Comparison of ENCODE assay signal across 15 mouse cellular contexts in genomic region chr4:132251596-132251995, GRCm38 (mm10). TPM values are rescaled to one million over a fixed set of nuclear protein-coding genes. Genes with fewer than 3 reads are reported as not detected.
"Had no signal": no experiment of that assay in that cellular context is flagged by ENCODE, and none has a peak within 500 bp of the region (broad histone marks: within the 10 kb centered on the region; RNA-seq: fewer than 3 reads in every experiment).

No protein-coding gene starts in this region.

- H3K27me3 ChIP-seq: kidney, embryonic 15.5 days; limb, embryonic 15.5 days; liver, embryonic 12.5 days; lung, embryonic 15.5 days; midbrain, embryonic 12.5 days had no signal

- H3K4me2 ChIP-seq: kidney, embryonic 15.5 days; limb, embryonic 15.5 days; liver, embryonic 12.5 days; lung, embryonic 15.5 days; midbrain, embryonic 12.5 days had no signal

- H3K9me3 ChIP-seq: kidney, embryonic 15.5 days; limb, embryonic 15.5 days; liver, embryonic 12.5 days; lung, embryonic 15.5 days; midbrain, embryonic 12.5 days had no signal

- H3K9ac ChIP-seq: kidney, embryonic 15.5 days; limb, embryonic 15.5 days; liver, embryonic 12.5 days; lung, embryonic 15.5 days; midbrain, embryonic 12.5 days had no signal

- H3K4me3 ChIP-seq: kidney, embryonic 15.5 days; limb, embryonic 15.5 days; liver, embryonic 12.5 days; lung, embryonic 15.5 days; midbrain, embryonic 12.5 days had no signal

- H3K27ac ChIP-seq: kidney, embryonic 15.5 days; limb, embryonic 15.5 days; liver, embryonic 12.5 days; lung, embryonic 15.5 days; midbrain, embryonic 12.5 days; stomach, postnatal 0 days had no signal

- DNase-seq: kidney, adult 2 months; kidney, postnatal 14 days; layer of hippocampus, postnatal 36 days; lung, postnatal 14 days; right cerebral cortex, adult 18-20 months; right cerebral cortex, postnatal 25 days; thymus, postnatal 4 days had no signal

- ATAC-seq: liver, embryonic 12.5 days; midbrain, embryonic 16.5 days had no signal

- H3K4me1 ChIP-seq: kidney, embryonic 15.5 days; limb, embryonic 15.5 days; midbrain, embryonic 12.5 days had no signal

RNA-seq across cellular contexts. Expression of gene Rab42, which starts 51.6 kb away (rescaled TPM):
- total RNA-seq: megakaryocyte-erythroid progenitor cell, adult 5-6 weeks had no signal
